Mouse (Mus musculus) monocyte, adult 2 months (primary cell): ENCODE results near the gene Ampd1.

ENCODE experiments used
- DNase-seq, 2 experiments: peaks; one replicate each; pipeline ENCODE4 v3.0.0; 2022; ENCODE audit warnings: low spot score in 2 of 2, low read depth in 1 of 2

The Ampd1 gene

DNA sequence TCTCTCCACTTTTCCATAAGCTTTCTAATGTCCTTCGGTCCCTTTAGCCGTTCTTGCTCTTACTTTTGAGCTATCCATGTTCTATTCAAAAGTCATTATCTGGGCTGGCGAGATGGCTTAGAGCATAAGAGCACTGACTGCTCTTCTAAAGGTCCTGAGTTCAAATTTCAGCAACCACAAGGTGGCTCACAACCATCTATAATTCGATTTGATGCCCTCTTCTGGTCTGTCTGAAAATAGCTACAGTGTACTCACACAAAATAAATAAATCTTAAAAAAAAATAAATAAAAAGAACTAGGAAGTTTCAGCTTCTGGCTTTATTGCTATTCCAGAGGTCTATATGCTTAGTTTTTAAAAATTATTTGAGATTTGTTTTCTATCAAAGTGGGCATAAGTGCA is 74.0 kb downstream of the Ampd1 start:
- no peak for DNase-seq

- no peak for DNase-seq
Measured at GRCm38 (mm10) chr3:103148941-103149340, 75.1 kb downstream of the Ampd1 start.
